Mouse (Mus musculus) liver, postnatal 0 days (tissue): ENCODE results near the gene Gusb.

Source experiments
- CTCF ChIP-seq: sonication (generic); IDR thresholded peaks from 2 replicates; pipeline ENCODE4 v1.5.1; 2016; ENCODE audit warnings: antibody characterized with exemption, low read depth
- EP300 ChIP-seq: IDR thresholded peaks from 2 replicates; pipeline ENCODE4 v1.6.1; 2016; ENCODE audit warnings: antibody characterized with exemption, low read depth, mild to moderate bottlenecking

- no peak for TF ChIP-seq CTCF
- no peak; the same call in 1 of the 2 replicates for TF ChIP-seq EP300
Measured at GRCm38 (mm10) chr5:130002301-130003146, at the start of gene Gusb.
